Mouse (Mus musculus) retina, postnatal 7 days (tissue): ENCODE measurements around the gene Hrasls5.

Experiments
- DNase-seq: peaks from one replicate; pipeline ENCODE4 v3.0.0-alpha.2; 2012; ENCODE audit warnings: low read depth, low spot score

The Hrasls5 gene

GRCm38 (mm10) chr19:7606801-7607689 is 5.3 kb upstream of the Hrasls5 start, which contains the start of gene Lgals12:
TSS of gene Lgals12 (minus strand) at chr19:7607193.
- no peak for DNase-seq

DNA sequence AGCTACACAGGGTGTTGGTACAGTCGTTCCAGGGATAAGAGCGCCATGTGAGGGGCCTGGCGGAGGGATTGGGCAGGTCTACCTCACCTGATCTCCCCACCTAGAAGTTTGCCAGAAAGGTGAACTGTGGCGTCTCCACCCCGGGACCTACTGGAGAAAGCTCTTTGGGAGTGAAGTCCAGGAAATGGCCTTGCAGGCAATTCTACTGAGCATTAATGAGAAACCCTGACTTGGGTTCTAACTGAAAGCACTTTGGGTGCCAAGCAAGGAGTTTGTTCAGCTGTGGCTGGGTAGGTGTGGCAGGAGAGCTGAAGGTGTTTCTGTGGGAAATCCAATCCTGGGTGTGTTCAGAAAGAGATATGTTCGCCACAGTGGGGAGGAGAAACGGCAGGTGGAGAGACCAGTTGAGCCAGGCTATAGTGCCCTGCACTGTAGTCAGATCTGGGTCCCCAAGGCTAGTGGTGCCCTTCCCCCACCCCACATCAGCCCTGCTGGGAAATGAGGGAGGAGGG is 4.6 kb upstream of the Hrasls5 start:
- DNase-seq: no peak

GRCm38 (mm10) chr19:7613151-7613550 is 810 bp downstream of the Hrasls5 start:
- DNase-seq: no peak

- no peak for DNase-seq
These were observed 4.0 kb downstream of the Hrasls5 start for GRCm38 (mm10) chr19:7616231-7616930.

DNA sequence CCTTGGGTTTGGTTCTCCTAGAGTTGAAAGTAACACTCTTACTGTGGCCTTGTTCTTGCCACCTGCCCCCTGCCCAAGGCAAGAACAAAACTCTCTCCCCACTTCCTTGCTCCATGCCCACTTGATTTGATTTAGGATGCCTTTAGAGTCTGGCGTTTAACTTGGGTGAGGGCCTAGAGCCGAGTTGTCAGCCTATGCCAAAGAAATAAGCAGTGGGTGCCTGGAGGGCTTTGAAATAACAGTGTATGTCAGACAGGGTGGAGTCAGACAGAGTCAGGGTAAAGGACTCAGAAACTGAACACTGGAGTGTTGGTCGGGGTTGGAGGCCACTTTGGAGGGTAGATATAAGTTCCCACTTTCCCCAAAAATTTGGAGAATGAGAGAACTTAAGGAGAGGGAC is 4.7 kb downstream of the Hrasls5 start:
- no peak for DNase-seq

DNA sequence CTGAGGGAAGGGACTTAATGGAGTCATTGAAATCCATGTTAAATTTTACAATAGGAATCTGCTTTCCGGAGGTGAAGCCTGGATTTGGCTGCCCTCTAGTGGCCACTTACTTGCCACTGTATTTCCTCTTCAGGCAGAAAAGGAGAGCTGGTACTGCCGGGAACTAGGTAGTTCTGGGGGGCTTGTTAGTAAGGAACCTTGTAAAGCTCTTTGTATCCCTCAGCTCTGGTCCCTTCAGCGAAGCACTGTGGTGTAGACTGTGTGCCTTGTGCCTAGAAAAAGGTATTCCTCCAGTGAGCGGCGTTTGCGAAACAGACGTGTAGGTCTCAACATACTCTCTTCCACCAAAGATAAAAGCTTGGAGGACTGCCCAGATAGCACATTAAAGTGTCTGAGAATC is 5.4 kb downstream of the Hrasls5 start:
- DNase-seq: no peak

- DNase-seq: no peak
These were observed 20.7 kb downstream of the Hrasls5 start for GRCm38 (mm10) chr19:7633021-7633420.

DNA sequence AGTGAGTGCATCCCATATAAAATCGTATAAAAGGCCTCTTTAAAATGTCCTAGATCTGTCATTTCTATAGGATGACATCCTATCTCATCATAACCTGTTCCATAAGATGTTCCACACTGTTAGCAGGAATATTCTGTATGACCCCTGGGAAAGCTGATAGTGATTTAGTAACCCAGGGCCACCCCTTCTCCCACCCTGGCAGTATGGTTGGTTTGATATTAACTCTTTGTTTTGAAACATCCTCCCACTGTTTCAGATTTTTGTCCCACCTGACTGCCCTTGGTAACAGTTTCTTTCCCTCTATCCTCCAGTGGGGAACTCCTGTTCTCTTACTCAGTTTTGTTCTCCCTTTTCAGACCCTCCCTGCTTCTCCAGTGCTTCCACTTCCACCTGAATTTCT is 21.4 kb downstream of the Hrasls5 start:
- no peak for DNase-seq

DNA sequence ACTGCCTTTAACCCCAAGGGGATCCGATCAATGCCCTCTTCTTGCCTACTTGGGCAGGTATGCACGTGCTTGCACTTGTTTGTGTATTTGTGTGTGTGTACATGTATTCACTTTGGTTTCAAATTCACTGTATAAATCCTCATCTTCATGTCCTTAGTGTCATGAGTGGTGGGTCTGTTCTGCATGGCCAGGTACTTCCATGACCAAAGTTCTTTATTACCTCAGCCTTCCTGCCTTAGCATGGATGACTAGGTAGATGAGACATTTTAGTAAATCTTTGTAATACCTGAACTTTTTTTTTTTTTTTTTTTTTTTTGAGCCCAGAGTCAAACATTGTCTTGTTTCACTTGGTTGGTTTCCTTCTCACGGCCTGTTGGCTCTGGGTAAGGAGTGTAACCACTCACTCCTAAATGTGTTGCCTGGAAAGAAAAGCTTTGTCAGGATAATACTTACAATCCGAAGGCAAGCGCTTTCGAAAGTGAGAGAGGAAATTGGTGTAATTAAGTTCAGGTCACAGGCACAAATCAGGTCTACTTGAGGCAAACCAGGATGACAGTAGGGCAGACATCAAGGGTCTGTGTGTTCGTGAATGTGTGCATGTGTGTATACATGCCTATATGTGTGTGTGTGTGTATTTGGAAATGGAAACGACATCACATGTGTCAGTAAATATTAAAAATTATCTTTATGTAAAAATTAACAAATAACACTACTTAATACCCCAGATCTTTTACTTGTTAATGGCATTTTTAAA is 36.7 kb downstream of the Hrasls5 start:
- DNase-seq: no peak

GRCm38 (mm10) chr19:7672033-7672432 is 59.7 kb downstream of the Hrasls5 start:
- no peak for DNase-seq

- no peak for DNase-seq
These were observed 75.6 kb downstream of the Hrasls5 start for GRCm38 (mm10) chr19:7687988-7688387.
